Mouse (Mus musculus) embryonic facial prominence, embryonic 15.5 days (tissue): ENCODE measurements around the gene Bcorl1. TPM values are rescaled to one million over a fixed set of nuclear protein-coding genes. Genes with fewer than 3 reads are reported as not detected.

Experiments
- ATAC-seq: fragments of 200-750 bp; cut with Nextera tagmentation; 2 replicates; pipeline ENCODE4 v1.8.0; 2017; ENCODE audit warnings: low read depth, moderate TSS enrichment; ENCODE audit not compliant: insufficient number of reproducible peaks, low FRiP score, low TSS enrichment
- H3K27ac ChIP-seq: fragments of 300-500 bp; sonication (generic); replicated peaks from 2 replicates; pipeline ENCODE4 v1.5.1; 2015; ENCODE audit warnings: mild to moderate bottlenecking, inconsistent platforms
- H3K27me3 ChIP-seq: fragments of 300-500 bp; sonication (generic); 2 replicates; pipeline ENCODE4 v1.6.1; 2015; ENCODE audit warnings: inconsistent platforms
- H3K36me3 ChIP-seq: fragments of 300-500 bp; sonication (generic); 2 replicates; pipeline ENCODE4 v1.6.1; 2015; ENCODE audit warnings: mild to moderate bottlenecking, inconsistent platforms
- H3K4me1 ChIP-seq: fragments of 300-500 bp; sonication (generic); 2 replicates; pipeline ENCODE4 v1.6.1; 2015; ENCODE audit warnings: inconsistent platforms
- H3K4me2 ChIP-seq: fragments of 300-500 bp; sonication (generic); replicated peaks from 2 replicates; pipeline ENCODE4 v1.6.1; 2015; ENCODE audit warnings: mild to moderate bottlenecking, inconsistent platforms
- H3K4me3 ChIP-seq: fragments of 300-500 bp; sonication (generic); replicated peaks from 2 replicates; pipeline ENCODE4 v1.5.1; 2015; ENCODE audit warnings: mild to moderate bottlenecking, inconsistent platforms
- H3K9ac ChIP-seq: fragments of 300-500 bp; sonication (generic); 2 replicates; pipeline ENCODE4 v1.6.1; 2015; ENCODE audit warnings: inconsistent platforms
- H3K9me3 ChIP-seq: fragments of 300-500 bp; sonication (generic); replicated peaks from 2 replicates; pipeline ENCODE4 v1.6.1; 2016; ENCODE audit warnings: inconsistent platforms
- WGBS: fragments of 180-500 bp; shearing (Covaris S2); methylation state at CpG from one replicate; pipeline ENCODE4 v1.1.7; 2015; 5-methylcytosine and 5-hydroxymethylcytosine counted together
- polyA plus RNA-seq: library from polyadenylated mRNA; unstranded; fragments of >200 nt; fragmentation: Nextera tagmentation; extraction: Ambion mirVana; gene quantifications from 2 replicates; pipeline ENCODE4 v1.2.1, GENCODE M21; 2015

Gene Bcorl1
- polyA plus RNA-seq, 1 experiment from 2014 or later: 5.3 TPM

- Histone ChIP-seq H3K9ac (no peak overlapping the region), H3K27me3 (no peaks in the 10 kb centered on the region)
- 57% methylated on average over 7 of the region's 7 CpGs for whole genome bisulfite sequencing
These were observed 100.8 kb downstream of the Bcorl1 start for GRCm38 (mm10) chrX:48441954-48442353.

GRCm38 (mm10) chrX:48444677-48445076, 103.5 kb downstream of the Bcorl1 start:
- ATAC-seq: no peak
- Histone ChIP-seq H3K4me2 (no peak overlapping the region), H3K9me3 (no peaks in the 10 kb centered on the region), H3K4me1 (no peaks in the 10 kb centered on the region), H3K9ac (no peak overlapping the region), H3K4me3 (no peak overlapping the region), H3K36me3 (no peaks in the 10 kb centered on the region), H3K27me3 (no peaks in the 10 kb centered on the region), H3K27ac (no peak overlapping the region)
- WGBS: 73% methylated on average over 4 of the region's 4 CpGs

More at GRCm38 (mm10) chrX:48441954-48442353, 100.8 kb downstream of the Bcorl1 start:
- peaks cover 7% of the 10 kb centered on the region; the same call in 1 of the 2 replicates for H3K4me1 ChIP-seq
- H3K9me3 ChIP-seq: no peaks in the 10 kb centered on the region
- no peak overlapping the region for H3K4me2 ChIP-seq
- no peaks in the 10 kb centered on the region for H3K36me3 ChIP-seq
- H3K27ac ChIP-seq: no peak overlapping the region
- H3K4me3 ChIP-seq: no peak overlapping the region
- no peak for ATAC-seq

GRCm38 (mm10) chrX:48449646-48450045, 108.5 kb downstream of the Bcorl1 start:
- 46% methylated on average over 10 of the region's 10 CpGs for WGBS
- H3K36me3 ChIP-seq: no peaks in the 10 kb centered on the region
- no peak overlapping the region for H3K27ac ChIP-seq
- H3K4me1 ChIP-seq: 0 out of 2 replicates have a peak, but pooled peaks cover 5% of the 10 kb centered on the region
- no peak overlapping the region for H3K4me2 ChIP-seq
- no peak overlapping the region for H3K9ac ChIP-seq
- no peaks in the 10 kb centered on the region for H3K27me3 ChIP-seq
- ATAC-seq: no peak
- H3K9me3 ChIP-seq: no peaks in the 10 kb centered on the region
- H3K4me3 ChIP-seq: no peak overlapping the region

- H3K4me1 ChIP-seq: 0 out of 2 replicates have a peak, but pooled peaks cover 5% of the 10 kb centered on the region
- peak overlapping the region; percentile 53 for H3K4me3 ChIP-seq
- H3K4me2 ChIP-seq: peak overlapping the region; percentile 52
- 32% methylated on average over 9 of the region's 9 CpGs for WGBS
- H3K9ac ChIP-seq: peak overlapping the region; percentile 45; the same call in 1 of the 2 replicates
- no peaks in the 10 kb centered on the region for H3K36me3 ChIP-seq
- H3K9me3 ChIP-seq: no peaks in the 10 kb centered on the region
- ATAC-seq: no peak
- no peaks in the 10 kb centered on the region for H3K27me3 ChIP-seq
- no peak overlapping the region for H3K27ac ChIP-seq
These were observed 111.2 kb downstream of the Bcorl1 start for GRCm38 (mm10) chrX:48452231-48452890.

- H3K4me1 ChIP-seq: 0 out of 2 replicates have a peak, but pooled peaks cover 5% of the 10 kb centered on the region
- no peaks in the 10 kb centered on the region for H3K27me3 ChIP-seq
- H3K4me3 ChIP-seq: peak overlapping the region; percentile 53
- peak overlapping the region; percentile 52 for H3K4me2 ChIP-seq
- 24% methylated on average over 59 of the region's 71 CpGs for WGBS
- no peaks in the 10 kb centered on the region for H3K36me3 ChIP-seq
- H3K9me3 ChIP-seq: no peaks in the 10 kb centered on the region
- peak overlapping the region; percentile 45 for H3K9ac ChIP-seq
- no peak for ATAC-seq
- 0 out of 2 replicates have a peak overlapping the region, but pooled peaks have one; percentile 51 for H3K27ac ChIP-seq
These were observed 111.9 kb downstream of the Bcorl1 start for GRCm38 (mm10) chrX:48452931-48453673.

- peak overlapping the region; percentile 55 for H3K27ac ChIP-seq
- no peaks in the 10 kb centered on the region for H3K9me3 ChIP-seq
- H3K4me1 ChIP-seq: 0 out of 2 replicates have a peak, but pooled peaks cover 5% of the 10 kb centered on the region
- no peaks in the 10 kb centered on the region for H3K27me3 ChIP-seq
- H3K9ac ChIP-seq: peak overlapping the region; percentile 45
- peak overlapping the region; percentile 52 for H3K4me2 ChIP-seq
- 21% methylated on average over 83 of the region's 91 CpGs for WGBS
- H3K36me3 ChIP-seq: no peaks in the 10 kb centered on the region
- H3K4me3 ChIP-seq: peak overlapping the region; percentile 53
- peak; percentile 93 for ATAC-seq
These were observed 112.8 kb downstream of the Bcorl1 start for GRCm38 (mm10) chrX:48453736-48454494.

- Histone ChIP-seq H3K27ac (peak overlapping the region; percentile 55), H3K9ac (peak overlapping the region; percentile 26; the same call in 1 of the 2 replicates), H3K4me2 (peak overlapping the region; percentile 52), H3K36me3 (no peaks in the 10 kb centered on the region), H3K4me3 (peak overlapping the region; percentile 53), H3K9me3 (no peaks in the 10 kb centered on the region), H3K27me3 (no peaks in the 10 kb centered on the region), H3K4me1 (0 out of 2 replicates have a peak, but pooled peaks cover 5% of the 10 kb centered on the region)
- whole genome bisulfite sequencing: 23% methylated on average over 19 of the region's 21 CpGs
- no peak; the same call in 1 of the 2 replicates for ATAC-seq
These were observed 113.3 kb downstream of the Bcorl1 start for GRCm38 (mm10) chrX:48454495-48454878.

GRCm38 (mm10) chrX:48455018-48455417, 113.9 kb downstream of the Bcorl1 start:
- Histone ChIP-seq H3K9ac (no peak overlapping the region), H3K27me3 (no peaks in the 10 kb centered on the region), H3K4me1 (0 out of 2 replicates have a peak, but pooled peaks cover 5% of the 10 kb centered on the region), H3K9me3 (no peaks in the 10 kb centered on the region), H3K4me3 (peak overlapping the region; percentile 53; the same call in 1 of the 2 replicates), H3K36me3 (no peaks in the 10 kb centered on the region), H3K27ac (no peak overlapping the region), H3K4me2 (peak overlapping the region; percentile 52)
- ATAC-seq: no peak
- WGBS: 38% methylated on average over 9 of the region's 9 CpGs

GRCm38 (mm10) chrX:48456956-48457355, 115.8 kb downstream of the Bcorl1 start:
- 51% methylated on average over 6 of the region's 6 CpGs for WGBS
- H3K4me2 ChIP-seq: no peak overlapping the region
- H3K36me3 ChIP-seq: no peaks in the 10 kb centered on the region
- no peak for ATAC-seq
- no peaks in the 10 kb centered on the region for H3K27me3 ChIP-seq
- no peak overlapping the region for H3K9ac ChIP-seq
- H3K27ac ChIP-seq: no peak overlapping the region
- no peak overlapping the region for H3K4me3 ChIP-seq
- H3K9me3 ChIP-seq: no peaks in the 10 kb centered on the region
- 0 out of 2 replicates have a peak, but pooled peaks cover 5% of the 10 kb centered on the region for H3K4me1 ChIP-seq
